ENCODE assay signal across 8 mouse cellular contexts in genomic region chr13:21882760-21883405, GRCm38 (mm10). TPM values are rescaled to one million over a fixed set of nuclear protein-coding genes. Genes with fewer than 3 reads are reported as not detected.
DNase-seq lines count a peak whose midpoint lies in the region; ATAC-seq lines count a peak whose summit lies in the region.

No protein-coding gene starts in this region.

- no peaks in the 10 kb centered on the region for H3K9me3 ChIP-seq in kidney, embryonic 16.5 days (ENCODE audit: low read length)
- H3K9me3 ChIP-seq in liver, embryonic 13.5 days (replicated peaks) = no peaks in the 10 kb centered on the region

- no peaks in the 10 kb centered on the region for H3K27me3 ChIP-seq in kidney, embryonic 16.5 days (ENCODE audit: insufficient read depth, low read length)
- no peaks in the 10 kb centered on the region for H3K27me3 ChIP-seq in liver, embryonic 13.5 days

- H3K27ac ChIP-seq in kidney, embryonic 16.5 days (ENCODE audit: low read length) = no peak overlapping the region
- H3K27ac ChIP-seq in liver, embryonic 13.5 days = no peak overlapping the region

- peak; percentile 56 for DNase-seq in thymus, postnatal 0 days (ENCODE audit: low spot score)
- no peak for DNase-seq in thymus, adult 18-20 months
- peak; percentile 39 to 53 for DNase-seq in cerebellum, postnatal 14 days
- peak; percentile 76 for DNase-seq in liver, embryonic 13.5 days
- peak; percentile 85 for DNase-seq in neural tube, embryonic 10.5 days (ENCODE audit: extremely low spot score, low spot score)
- no peak for DNase-seq in gastrocnemius, postnatal 25 days

- no peaks in the 10 kb centered on the region for H3K36me3 ChIP-seq in kidney, embryonic 16.5 days (ENCODE audit: insufficient read depth, low read length)
- no peaks in the 10 kb centered on the region for H3K36me3 ChIP-seq in liver, embryonic 13.5 days

- peak overlapping the region; percentile 44 for H3K4me2 ChIP-seq in kidney, embryonic 16.5 days (replicated peaks; ENCODE audit: low read depth, low read length)
- H3K4me2 ChIP-seq in liver, embryonic 13.5 days = peak overlapping the region; percentile 64

- H3K4me1 ChIP-seq in kidney, embryonic 16.5 days (ENCODE audit: insufficient read depth, low read length) = no peaks in the 10 kb centered on the region
- peaks cover 22% of the 10 kb centered on the region for H3K4me1 ChIP-seq in liver, embryonic 13.5 days (replicated peaks)

- peak overlapping the region; percentile 39 for H3K9ac ChIP-seq in kidney, embryonic 16.5 days (replicated peaks; ENCODE audit: low read length)
- peak overlapping the region; percentile 65 for H3K9ac ChIP-seq in liver, embryonic 13.5 days

- H3K4me3 ChIP-seq in kidney, embryonic 16.5 days (ENCODE audit: low read length) = peak overlapping the region; percentile 46
- peak overlapping the region; percentile 63 for H3K4me3 ChIP-seq in liver, embryonic 13.5 days (replicated peaks)

- peak; percentile 31; the same call in 1 of the 2 replicates for ATAC-seq in granulocyte monocyte progenitor cell, adult 5-6 weeks (replicated peaks; ENCODE audit: poor library complexity, severe bottlenecking)
- ATAC-seq in kidney, embryonic 16.5 days (ENCODE audit: low FRiP score, low TSS enrichment) = peak; percentile 81; the same call in 1 of the 2 replicates
- ATAC-seq in liver, embryonic 13.5 days (ENCODE audit: low read depth) = peak; percentile 74

- 2% methylated on average over 13 of the region's 13 CpGs for WGBS in kidney, embryonic 16.5 days
- WGBS in liver, embryonic 13.5 days (ENCODE audit: insufficient replicate concordance) = under 1% methylated on average over 13 of the region's 13 CpGs

RNA-seq across cellular contexts. Expression of gene Hist1h2br, which starts 49.3 kb away (rescaled TPM):
- 64.8 and 86.2 TPM in 2 replicates for polyA plus RNA-seq in thymus, postnatal 0 days (2015; fragmentation: Nextera tagmentation; extraction: Ambion mirVana)
- 243 and 249 TPM in 2 replicates for total RNA-seq in granulocyte monocyte progenitor cell, adult 5-6 weeks (2014; fragmentation: Nextera tagmentation)
- 665 and 823 TPM in 2 replicates for total RNA-seq in granulocyte monocyte progenitor cell, adult 5-6 weeks (2017)
- polyA plus RNA-seq in kidney, embryonic 16.5 days (2015; fragmentation: Nextera tagmentation; extraction: Ambion mirVana) = 22.6 and 26.0 TPM in 2 replicates
- polyA plus RNA-seq in liver, embryonic 13.5 days (2015; fragmentation: Nextera tagmentation; extraction: Ambion mirVana) = 22.5 and 35.7 TPM in 2 replicates
- total RNA-seq in gastrocnemius, postnatal 25 days (2021) = 10 to 100 TPM; 17.7 to 21.3 TPM

RNA-seq across cellular contexts. Expression of gene Hist1h2ap, which starts 49.6 kb away (rescaled TPM):
- polyA plus RNA-seq in thymus, postnatal 0 days (2015; fragmentation: Nextera tagmentation; extraction: Ambion mirVana) = 10,793 and 11,737 TPM in 2 replicates
- 38.3 and 85.3 TPM in 2 replicates for total RNA-seq in granulocyte monocyte progenitor cell, adult 5-6 weeks (2014; fragmentation: Nextera tagmentation)
- 5,843 and 7,480 TPM in 2 replicates for total RNA-seq in granulocyte monocyte progenitor cell, adult 5-6 weeks (2017)
- polyA plus RNA-seq in kidney, embryonic 16.5 days (2015; fragmentation: Nextera tagmentation; extraction: Ambion mirVana) = 2,785 and 3,191 TPM in 2 replicates
- 4,833 and 5,264 TPM in 2 replicates for polyA plus RNA-seq in liver, embryonic 13.5 days (2015; fragmentation: Nextera tagmentation; extraction: Ambion mirVana)
- total RNA-seq in gastrocnemius, postnatal 25 days (2021) = 10 to 100 TPM in 1 of 2 experiments, not detected in 1; 17.0 TPM

RNA-seq across cellular contexts. Expression of gene Hist1h4n, which starts 50.9 kb away (rescaled TPM):
- polyA plus RNA-seq in thymus, postnatal 0 days (2015; fragmentation: Nextera tagmentation; extraction: Ambion mirVana) = 35.0 and 40.5 TPM in 2 replicates
- 21.5 and 58.9 TPM in 2 replicates for total RNA-seq in granulocyte monocyte progenitor cell, adult 5-6 weeks (2014; fragmentation: Nextera tagmentation)
- total RNA-seq in granulocyte monocyte progenitor cell, adult 5-6 weeks (2017) = 1,825 and 2,129 TPM in 2 replicates
- polyA plus RNA-seq in kidney, embryonic 16.5 days (2015; fragmentation: Nextera tagmentation; extraction: Ambion mirVana) = 13.6 and 14.5 TPM in 2 replicates
- 14.8 and 21.6 TPM in 2 replicates for polyA plus RNA-seq in liver, embryonic 13.5 days (2015; fragmentation: Nextera tagmentation; extraction: Ambion mirVana)
- total RNA-seq in gastrocnemius, postnatal 25 days (2021) = 10 to 100 TPM; 14.1 to 20.2 TPM

Comparison
In these comparisons a context has a peak if more than half of its experiments do, and no peak if none do; other contexts are left out.
1. DNase-seq: peak in thymus, postnatal 0 days (single experiment), cerebellum, postnatal 14 days (2 of 2), liver, embryonic 13.5 days (single experiment) and neural tube, embryonic 10.5 days (single experiment); none in thymus, adult 18-20 months (0 of 2) and gastrocnemius, postnatal 25 days (single experiment).
2. ATAC-seq: peak in every context shown above with its lines; median percentile 81 in kidney, embryonic 16.5 days; 74 in liver, embryonic 13.5 days; 31 in granulocyte monocyte progenitor cell, adult 5-6 weeks.